Mouse (Mus musculus): ENCODE measurements around the gene Wdr95.

The Wdr95 gene

GRCm38 (mm10) chr5:149527999-149528729 lies at the start of gene Wdr95:
TSS of gene Wdr95 (plus strand) at chr5:149528679.
- peak; percentile 61 for DNase-seq

- no peak for DNase-seq
These were observed 46.6 kb upstream of the Wdr95 start for GRCm38 (mm10) chr5:149481920-149482319.

- no peak for DNase-seq
These were observed 45.0 kb upstream of the Wdr95 start for GRCm38 (mm10) chr5:149483321-149484052.

GRCm38 (mm10) chr5:149484270-149484669 lies 44.2 kb upstream of the Wdr95 start:
- DNase-seq, result no peak

- no peak for DNase-seq
These were observed 43.0 kb upstream of the Wdr95 start for GRCm38 (mm10) chr5:149485447-149485846.

- DNase-seq, result peak; percentile 9
These were observed 40.0 kb upstream of the Wdr95 start for GRCm38 (mm10) chr5:149488360-149489021.

- DNase-seq, result no peak
These were observed 39.3 kb upstream of the Wdr95 start for GRCm38 (mm10) chr5:149489136-149489535.

GRCm38 (mm10) chr5:149490275-149490674 lies 38.2 kb upstream of the Wdr95 start:
- DNase-seq, result no peak

GRCm38 (mm10) chr5:149495655-149496054 lies 32.8 kb upstream of the Wdr95 start:
- DNase-seq, result no peak

GRCm38 (mm10) chr5:149496401-149497066 lies 31.9 kb upstream of the Wdr95 start:
- no peak for DNase-seq

- DNase-seq, result no peak
These were observed 28.5 kb upstream of the Wdr95 start for GRCm38 (mm10) chr5:149499936-149500335.

GRCm38 (mm10) chr5:149503423-149504175 lies 24.9 kb upstream of the Wdr95 start:
- no peak for DNase-seq

GRCm38 (mm10) chr5:149504985-149505384 lies 23.5 kb upstream of the Wdr95 start:
- DNase-seq, result no peak

- no peak for DNase-seq
These were observed 22.4 kb upstream of the Wdr95 start for GRCm38 (mm10) chr5:149506033-149506432.

GRCm38 (mm10) chr5:149508094-149509029 lies 20.1 kb upstream of the Wdr95 start:
- DNase-seq, result no peak

GRCm38 (mm10) chr5:149510323-149510722 lies 18.2 kb upstream of the Wdr95 start:
- DNase-seq, result no peak

- DNase-seq, result no peak
These were observed 15.8 kb upstream of the Wdr95 start for GRCm38 (mm10) chr5:149512695-149513094.

- no peak for DNase-seq
These were observed 14.9 kb upstream of the Wdr95 start for GRCm38 (mm10) chr5:149513438-149514086.

- DNase-seq, result peak; percentile 67
These were observed 14.3 kb upstream of the Wdr95 start for GRCm38 (mm10) chr5:149514087-149514671.

- DNase-seq, result no peak
These were observed 13.6 kb upstream of the Wdr95 start for GRCm38 (mm10) chr5:149514890-149515289.
